Mouse (Mus musculus) myocyte (in vitro differentiated cells): ENCODE data around the gene Zfp3. TPM values are rescaled to one million over a fixed set of nuclear protein-coding genes. Genes with fewer than 3 reads are reported as not detected.
"Not testable (repeated sequence)": the region's sequence is repeated elsewhere in the genome, so short reads cannot be mapped to it uniquely, and the experiment has no call there.

Source experiments
- H3K27me3 ChIP-seq: one replicate; pipeline ENCODE4 v1.6.1; 2011; ENCODE audit not compliant: control insufficient read depth, insufficient read depth, insufficient read length
- H3K36me3 ChIP-seq: one replicate; pipeline ENCODE4 v1.6.1; 2011; ENCODE audit not compliant: control insufficient read depth, insufficient read depth
- H3K4me2 ChIP-seq: one replicate; pipeline ENCODE4 v1.6.1; 2011; ENCODE audit warnings: low read depth, control low read depth
- H3K4me3 ChIP-seq: one replicate; pipeline ENCODE4 v1.5.1; 2011; ENCODE audit warnings: mild to moderate bottlenecking, control low read depth, moderate library complexity
- H3K79me2 ChIP-seq: one replicate; pipeline ENCODE4 v1.6.1; 2011; ENCODE audit not compliant: control insufficient read depth, insufficient read depth
- H3ac ChIP-seq: one replicate; pipeline ENCODE4 v1.6.1; 2011; ENCODE audit not compliant: control insufficient read depth, insufficient read length
- CEBPB ChIP-seq: IDR thresholded peaks from 2 replicates; pipeline ENCODE4 v1.6.1; 2011; ENCODE audit warnings: mild to moderate bottlenecking, moderate library complexity; ENCODE audit not compliant: poor library complexity, insufficient read depth, severe bottlenecking
- E2F4 ChIP-seq: IDR thresholded peaks from one replicate; pipeline ENCODE4 v1.6.1; 2011; ENCODE audit warnings: mild to moderate bottlenecking, control low read depth, moderate library complexity; ENCODE audit not compliant: insufficient read depth
- MAX ChIP-seq: IDR thresholded peaks from one replicate; pipeline ENCODE4 v1.6.1; 2011; ENCODE audit warnings: low read depth, mild to moderate bottlenecking, control low read depth
- MYOD1 ChIP-seq, 3 experiments: IDR thresholded peaks; one replicate each; pipeline ENCODE4 v1.6.1; 2011; ENCODE audit warnings: control low read depth in 2 of 3, low read depth in 2 of 3, mild to moderate bottlenecking in 2 of 3, moderate library complexity in 1 of 3; ENCODE audit not compliant: insufficient read length in 2 of 3, control insufficient read depth in 1 of 3
- MYOG ChIP-seq, 3 experiments: IDR thresholded peaks; one replicate each; pipeline ENCODE4 v1.6.1; 2011; ENCODE audit warnings: control low read depth in 2 of 3, low read depth in 2 of 3, mild to moderate bottlenecking in 2 of 3; ENCODE audit not compliant: insufficient read length in 2 of 3, control insufficient read depth in 1 of 3, insufficient read depth in 1 of 3
- POLR2A ChIP-seq: IDR thresholded peaks from one replicate; pipeline ENCODE4 v1.6.1; 2011; ENCODE audit warnings: low read depth, mild to moderate bottlenecking, control low read depth, moderate library complexity; ENCODE audit not compliant: insufficient read length
- POLR2AphosphoS2 ChIP-seq: IDR thresholded peaks from one replicate; pipeline ENCODE4 v1.6.1; 2011; ENCODE audit warnings: low read depth, control low read depth; ENCODE audit not compliant: insufficient read length
- REST ChIP-seq: IDR thresholded peaks from one replicate; pipeline ENCODE4 v1.6.1; 2011; ENCODE audit warnings: mild to moderate bottlenecking, control low read depth, moderate library complexity; ENCODE audit not compliant: insufficient read depth, insufficient read length
- SRF ChIP-seq: IDR thresholded peaks from one replicate; pipeline ENCODE4 v1.6.1; 2011; ENCODE audit warnings: low read depth; ENCODE audit not compliant: control insufficient read depth, insufficient read length
- TCF12 ChIP-seq: IDR thresholded peaks from one replicate; pipeline ENCODE4 v1.6.1; 2011; ENCODE audit warnings: mild to moderate bottlenecking, control low read depth; ENCODE audit not compliant: poor library complexity, insufficient read depth, severe bottlenecking
- TCF3 ChIP-seq: IDR thresholded peaks from one replicate; pipeline ENCODE4 v1.6.1; 2011; ENCODE audit warnings: low read depth, control low read depth; ENCODE audit not compliant: insufficient read length
- USF1 ChIP-seq: IDR thresholded peaks from one replicate; pipeline ENCODE4 v1.6.1; 2011; ENCODE audit warnings: low read depth, mild to moderate bottlenecking, control low read depth, moderate library complexity
- polyA plus RNA-seq: library from polyadenylated mRNA; unstranded; fragments of >200 nt; fragmentation: generic; extraction: Trizol; gene quantifications from one replicate; pipeline ENCODE4 v1.2.1, GENCODE M21; 2012; ENCODE audit warnings: missing spikeins

Gene Zfp3
- polyA plus RNA-seq, 1 experiment = 2.7 TPM

DNA sequence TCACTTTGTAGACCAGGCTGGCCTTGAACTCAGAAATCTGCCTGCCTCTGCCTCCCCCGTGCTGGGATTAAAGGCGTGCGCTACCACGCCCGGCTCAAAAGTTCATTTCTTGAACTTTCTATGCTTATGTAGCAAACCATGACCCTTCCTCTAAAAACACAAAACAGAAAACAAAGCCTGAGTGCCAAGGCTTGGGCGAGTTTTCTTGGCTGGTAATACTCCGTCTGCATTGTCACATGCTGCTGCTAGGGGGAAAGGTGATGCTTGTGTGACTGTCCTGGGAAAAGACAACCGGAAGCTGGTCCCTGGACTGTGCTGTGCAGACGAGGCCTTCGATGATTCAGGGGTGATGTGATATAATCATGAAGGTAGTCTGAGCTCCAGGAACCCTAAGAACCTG lies 10.9 kb upstream of the Zfp3 start:
- H3K79me2 ChIP-seq = no peaks in the 10 kb centered on the region
- no peak overlapping the region for H3ac ChIP-seq
- no peaks in the 10 kb centered on the region for H3K36me3 ChIP-seq
- H3K4me2 ChIP-seq = no peak overlapping the region
- H3K4me3 ChIP-seq = no peak overlapping the region
- TF ChIP-seq SRF (no peak), USF1 (no peak), E2F4 (no peak), MAX (no peak), CEBPB (no peak), POLR2A (no peak), POLR2AphosphoS2 (no peak), TCF3 (no peak), MYOG (IDR thresholded peaks at IDR 0.05; ENCODE audit: control insufficient read depth in 1 of 3, insufficient read depth in 1 of 3, insufficient read length in 2 of 3, low read depth in 2 of 3) (no peak), REST (no peak), TCF12 (no peak), MYOD1 (IDR thresholded peaks at IDR 0.05; ENCODE audit: control insufficient read depth in 1 of 3, insufficient read length in 2 of 3, low read depth in 2 of 3) (no peak)
- no peaks in the 10 kb centered on the region for H3K27me3 ChIP-seq

DNA sequence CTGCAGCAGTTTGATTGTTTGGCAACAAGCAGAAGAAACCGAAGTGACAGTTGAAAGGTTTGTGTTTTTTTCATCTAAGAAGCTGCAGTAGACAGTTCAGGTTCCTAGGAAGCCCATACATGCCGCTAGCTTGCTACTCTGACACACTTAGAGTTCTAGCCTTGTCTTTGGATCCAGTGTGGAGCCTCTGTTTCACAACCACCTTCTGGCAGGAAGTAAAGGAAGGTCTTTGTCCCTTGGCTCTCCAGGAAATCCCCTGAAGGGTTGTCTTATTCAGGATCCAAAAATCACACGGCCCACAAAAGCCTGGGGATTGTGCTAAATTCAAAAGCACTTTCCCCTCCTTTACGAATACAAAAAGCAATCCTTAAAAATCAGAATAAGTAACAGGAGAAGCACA lies 9.5 kb upstream of the Zfp3 start:
- no peak overlapping the region for H3K4me2 ChIP-seq
- no peaks in the 10 kb centered on the region for H3K79me2 ChIP-seq
- H3K27me3 ChIP-seq = no peaks in the 10 kb centered on the region
- no peak overlapping the region for H3K4me3 ChIP-seq
- no peak overlapping the region for H3ac ChIP-seq
- H3K36me3 ChIP-seq = no peaks in the 10 kb centered on the region
- no peak for TF ChIP-seq TCF12
- TF ChIP-seq REST = no peak
- TF ChIP-seq MAX = no peak
- no peak for TF ChIP-seq CEBPB
- no peak for TF ChIP-seq MYOG (IDR thresholded peaks at IDR 0.05; ENCODE audit: control insufficient read depth in 1 of 3, insufficient read depth in 1 of 3, insufficient read length in 2 of 3, low read depth in 2 of 3)

DNA sequence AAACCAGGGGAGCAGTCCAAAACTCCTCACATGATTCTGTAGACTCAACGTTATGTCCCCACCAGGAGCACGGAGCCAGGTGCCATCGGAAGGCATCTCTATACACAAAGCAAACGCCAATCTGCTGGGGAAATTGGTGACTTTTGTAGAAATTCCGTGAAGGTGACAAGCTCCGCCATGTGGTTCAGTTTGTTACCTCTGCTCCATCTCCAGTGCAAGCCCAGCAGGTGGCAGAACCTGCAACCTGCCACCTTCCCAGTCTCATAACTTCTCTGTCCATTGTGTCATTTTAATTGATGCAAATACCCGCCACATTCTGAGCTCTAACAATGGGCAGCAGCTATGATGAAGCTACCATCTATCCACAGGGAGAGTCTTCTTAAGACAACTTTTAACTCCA lies 9.1 kb upstream of the Zfp3 start:
- TF ChIP-seq E2F4 (no peak), CEBPB (no peak), REST (no peak), POLR2A (no peak), POLR2AphosphoS2 (no peak), USF1 (no peak), MYOD1 (IDR thresholded peaks at IDR 0.05; ENCODE audit: control insufficient read depth in 1 of 3, insufficient read length in 2 of 3, low read depth in 2 of 3) (no peak), TCF3 (no peak), MAX (no peak), SRF (no peak), MYOG (IDR thresholded peaks at IDR 0.05; ENCODE audit: control insufficient read depth in 1 of 3, insufficient read depth in 1 of 3, insufficient read length in 2 of 3, low read depth in 2 of 3) (no peak), TCF12 (no peak)
- Histone ChIP-seq H3ac (no peak overlapping the region), H3K27me3 (no peaks in the 10 kb centered on the region), H3K4me2 (no peak overlapping the region), H3K4me3 (no peak overlapping the region), H3K79me2 (no peaks in the 10 kb centered on the region), H3K36me3 (no peaks in the 10 kb centered on the region)

DNA sequence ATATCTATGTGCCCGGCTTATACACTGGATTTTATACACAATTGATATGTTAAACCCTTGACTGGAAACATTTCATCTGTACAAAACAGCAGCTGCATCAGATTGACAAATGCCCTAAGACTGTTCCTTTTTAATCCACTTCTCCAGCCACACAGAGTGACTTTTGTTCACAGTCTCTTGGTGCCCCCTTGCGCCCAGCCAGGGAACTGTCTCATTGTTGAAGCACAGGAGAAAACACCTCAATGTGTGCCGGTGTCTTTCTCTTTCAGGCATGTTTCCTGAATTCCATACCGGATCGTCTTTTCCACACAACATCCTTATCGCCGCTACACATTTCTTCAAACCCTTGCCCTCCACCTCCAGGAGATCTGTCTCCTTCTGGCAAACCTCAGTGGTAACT lies 8.4 kb upstream of the Zfp3 start:
- no peak overlapping the region for H3ac ChIP-seq
- no peaks in the 10 kb centered on the region for H3K79me2 ChIP-seq
- no peak overlapping the region for H3K4me3 ChIP-seq
- no peaks in the 10 kb centered on the region for H3K36me3 ChIP-seq
- TF ChIP-seq SRF (no peak), CEBPB (no peak), POLR2AphosphoS2 (no peak), MAX (no peak), MYOG (IDR thresholded peaks at IDR 0.05; ENCODE audit: control insufficient read depth in 1 of 3, insufficient read depth in 1 of 3, insufficient read length in 2 of 3, low read depth in 2 of 3) (no peak), E2F4 (no peak), REST (no peak), MYOD1 (IDR thresholded peaks at IDR 0.05; ENCODE audit: control insufficient read depth in 1 of 3, insufficient read length in 2 of 3, low read depth in 2 of 3) (no peak), USF1 (no peak)
- H3K4me2 ChIP-seq = no peak overlapping the region
- H3K27me3 ChIP-seq = no peaks in the 10 kb centered on the region

DNA sequence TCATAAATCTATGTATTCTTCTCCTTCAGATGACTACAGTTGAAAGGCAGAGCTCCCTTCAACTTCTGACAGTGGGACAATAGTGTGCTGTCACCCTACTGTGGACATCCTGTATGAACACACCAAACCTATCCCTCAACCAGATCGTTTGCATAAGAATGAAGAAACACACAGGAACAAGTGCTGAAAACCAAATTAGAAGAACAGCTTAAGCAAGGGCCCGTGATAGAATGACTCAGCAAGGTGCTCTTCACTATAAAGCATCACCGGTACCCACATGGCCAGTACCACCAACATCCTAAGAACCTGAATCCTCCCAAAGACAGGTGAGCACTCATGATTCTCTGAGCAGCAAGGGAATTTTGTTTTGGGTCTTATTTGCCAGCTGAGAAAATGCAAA lies 3.6 kb upstream of the Zfp3 start:
- H3K36me3 ChIP-seq, H3ac ChIP-seq, H3K79me2 ChIP-seq, H3K4me3 ChIP-seq, H3K4me2 ChIP-seq, H3K27me3 ChIP-seq: not testable (repeated sequence)

DNA sequence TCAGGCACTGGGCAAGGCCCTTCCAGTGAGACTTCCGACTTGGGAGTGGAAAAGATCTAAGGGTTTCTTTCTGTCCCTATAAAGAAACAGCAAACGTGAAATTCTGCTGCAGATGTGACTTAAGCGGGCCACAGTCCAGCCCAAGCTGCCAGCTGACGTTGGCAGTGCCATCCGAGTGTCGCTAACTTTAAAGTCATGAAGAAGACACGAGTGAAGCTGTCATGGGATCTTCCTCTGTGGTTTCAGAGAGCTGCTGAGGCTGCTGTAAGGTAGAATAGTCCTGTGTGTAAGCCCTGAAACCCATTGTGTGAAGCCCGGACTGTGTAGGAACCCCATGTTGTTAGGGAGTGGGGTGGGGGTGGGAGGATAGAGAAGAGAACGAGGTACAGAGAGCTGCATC lies 1.4 kb upstream of the Zfp3 start:
- no peak overlapping the region for H3K4me3 ChIP-seq
- no peaks in the 10 kb centered on the region for H3K27me3 ChIP-seq
- H3K36me3 ChIP-seq = no peaks in the 10 kb centered on the region
- no peak overlapping the region for H3ac ChIP-seq
- no peak overlapping the region for H3K4me2 ChIP-seq
- H3K79me2 ChIP-seq = no peaks in the 10 kb centered on the region
- TF ChIP-seq E2F4 (no peak), TCF3 (no peak), USF1 (no peak), MAX (no peak), POLR2AphosphoS2 (no peak), MYOG (IDR thresholded peaks at IDR 0.05; ENCODE audit: control insufficient read depth in 1 of 3, insufficient read depth in 1 of 3, insufficient read length in 2 of 3, low read depth in 2 of 3) (no peak), CEBPB (no peak), TCF12 (no peak), SRF (no peak), REST (no peak), POLR2A (no peak), MYOD1 (IDR thresholded peaks at IDR 0.05; ENCODE audit: control insufficient read depth in 1 of 3, insufficient read length in 2 of 3, low read depth in 2 of 3) (no peak)
